Mouse (Mus musculus) 3134 (cell line): ENCODE results near the gene Cr1l.
A peak's percentile ranks its signal among the peaks of the same experiment; 100 is the strongest.

ENCODE experiments used
- DNase-seq: peaks from one replicate; pipeline ENCODE4 v3.0.0-alpha.2; 2011; ENCODE audit warnings: low spot score; ENCODE audit not compliant: insufficient read length; ENCODE audit errors: extremely low read depth

The Cr1l gene

DNA sequence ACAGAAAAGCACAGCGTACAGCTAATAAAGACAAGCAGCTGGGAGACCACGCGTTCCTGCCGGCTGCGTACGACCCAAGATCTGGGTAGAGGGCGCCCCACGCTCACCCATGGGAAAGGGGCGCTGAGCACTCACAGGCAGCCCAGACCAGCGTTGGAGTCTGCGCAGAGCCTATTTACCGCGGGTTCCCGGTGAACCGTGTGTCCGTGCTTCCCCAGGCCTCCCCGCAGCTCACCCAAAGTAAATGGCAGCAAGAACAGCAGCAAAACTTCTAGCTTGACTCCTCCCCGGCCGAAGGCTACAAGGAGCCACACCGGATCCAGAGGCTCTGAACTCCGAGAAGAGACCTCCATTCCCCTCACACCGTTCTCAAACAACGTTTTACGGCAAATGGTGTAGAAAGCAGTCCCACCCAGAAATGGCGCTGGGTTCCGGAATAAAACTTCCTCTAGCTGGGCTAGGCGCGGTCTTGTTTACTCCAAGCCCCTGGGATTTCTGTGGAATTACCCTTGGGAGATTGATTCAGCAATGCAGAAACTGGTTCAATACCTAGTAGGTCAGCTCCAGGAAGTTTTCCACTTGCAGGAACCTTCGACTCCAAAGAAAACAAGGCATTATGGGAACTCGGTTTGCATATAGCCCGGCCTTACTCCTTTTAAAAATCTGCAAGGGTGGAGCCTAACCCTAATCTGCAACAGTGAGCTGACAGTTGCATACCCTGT, at the start of gene Cr1l:
Gene Cr1l, minus strand, starts transcription at position 634 of the 722 bp plus-strand sequence.
- peak; percentile 88 for DNase-seq

DNA sequence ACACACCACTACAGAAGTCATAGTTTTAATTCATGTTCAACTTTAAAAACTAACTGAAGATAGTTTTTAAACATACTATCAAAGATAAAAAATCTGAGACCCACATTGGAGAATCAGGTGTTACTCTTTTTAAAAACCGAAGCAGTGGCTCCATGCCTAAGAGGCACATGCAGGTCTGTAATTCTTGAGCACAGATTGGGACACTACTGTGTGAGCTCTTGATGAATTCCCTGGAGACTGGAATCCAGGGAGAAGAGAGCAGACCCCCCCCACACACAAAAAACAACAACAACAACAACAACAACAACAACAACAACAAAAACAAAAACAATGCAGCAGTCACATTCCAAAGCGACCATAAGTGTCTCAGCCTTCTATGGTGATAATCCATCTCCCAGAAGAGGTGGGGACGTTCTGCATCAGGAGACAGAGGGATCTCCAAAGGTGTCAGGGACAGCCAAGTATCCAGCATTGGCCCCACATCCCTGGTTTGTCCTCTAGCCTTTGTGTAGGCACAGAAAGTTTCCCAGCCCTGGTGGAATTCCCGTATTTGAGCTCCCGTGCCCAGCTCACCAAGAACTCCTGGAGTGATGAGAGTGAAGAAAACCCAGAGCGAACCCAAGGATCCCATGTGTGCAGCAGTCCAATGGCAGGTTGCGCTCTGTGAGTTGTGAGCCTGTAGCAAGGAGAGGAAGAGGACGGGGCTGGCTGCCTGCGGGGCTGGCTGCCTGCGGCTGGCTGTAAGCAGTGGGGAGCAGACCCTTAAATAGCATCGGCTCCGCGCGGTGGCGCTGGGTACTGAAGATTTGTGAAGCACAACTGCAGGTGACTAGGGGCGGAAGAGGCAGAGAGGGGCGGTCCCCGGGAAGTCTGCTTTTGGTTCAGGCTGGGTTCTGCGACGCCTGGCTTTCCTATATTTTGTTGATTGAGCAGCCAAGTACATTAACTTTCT, 44.9 kb upstream of the Cr1l start, which contains the start of gene Cr2:
Gene Cr2, minus strand, starts transcription at position 737 of the 952 bp plus-strand sequence.
- DNase-seq = peak; percentile 7

DNA sequence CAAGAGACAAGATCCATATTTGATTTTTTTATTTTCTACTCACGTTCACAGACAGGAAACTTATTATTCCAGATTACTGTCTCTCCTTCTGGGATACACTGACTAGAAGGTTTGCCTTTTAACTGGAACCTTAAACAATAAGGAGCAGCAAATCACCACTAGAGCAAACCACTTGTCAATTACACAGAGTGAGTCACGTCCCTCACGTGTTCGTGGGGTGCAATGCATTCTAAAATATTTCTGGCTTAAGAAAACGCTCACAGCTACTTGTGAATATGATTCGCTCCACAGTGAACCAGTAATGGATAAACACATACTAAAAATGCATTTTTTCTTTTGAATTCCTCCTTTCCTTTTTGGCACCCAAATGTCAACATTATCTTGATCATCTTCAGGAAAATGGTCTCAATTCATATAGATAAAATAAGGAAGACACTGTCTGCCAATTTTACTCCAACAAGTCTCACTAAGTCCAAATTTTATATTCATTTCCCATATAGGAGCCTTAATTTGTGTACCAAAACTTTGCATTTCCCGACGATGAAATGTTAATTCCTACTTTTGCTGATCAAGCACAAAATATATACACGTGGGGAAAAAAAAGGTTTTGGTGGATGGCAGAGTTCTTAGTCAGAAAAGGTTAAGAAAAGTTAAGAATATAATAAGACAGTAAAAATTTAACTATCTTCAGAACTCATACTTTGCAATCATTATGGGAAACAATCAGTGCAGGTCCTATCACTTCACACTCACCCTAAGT, 33.8 kb upstream of the Cr1l start:
- DNase-seq = no peak

DNA sequence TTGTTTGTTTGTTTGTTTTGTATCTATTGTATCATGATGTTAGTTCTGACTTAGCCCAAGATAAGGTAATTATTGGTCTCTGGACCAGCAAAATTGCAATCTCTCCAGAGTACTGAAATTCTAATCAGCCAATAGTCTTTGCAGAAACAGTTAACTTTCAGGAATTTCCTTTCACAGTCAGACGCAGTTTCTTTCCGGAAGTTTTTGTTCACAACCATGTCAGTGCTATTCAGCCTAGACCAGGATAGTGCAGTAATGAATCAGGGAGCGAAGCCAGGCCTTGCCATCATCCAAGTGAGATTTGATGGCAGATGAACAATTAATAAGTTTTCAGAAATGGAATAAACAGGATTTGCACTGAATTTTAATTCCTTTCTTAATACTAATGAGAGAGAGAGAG, 684 bp upstream of the Cr1l start:
- DNase-seq = no peak

DNA sequence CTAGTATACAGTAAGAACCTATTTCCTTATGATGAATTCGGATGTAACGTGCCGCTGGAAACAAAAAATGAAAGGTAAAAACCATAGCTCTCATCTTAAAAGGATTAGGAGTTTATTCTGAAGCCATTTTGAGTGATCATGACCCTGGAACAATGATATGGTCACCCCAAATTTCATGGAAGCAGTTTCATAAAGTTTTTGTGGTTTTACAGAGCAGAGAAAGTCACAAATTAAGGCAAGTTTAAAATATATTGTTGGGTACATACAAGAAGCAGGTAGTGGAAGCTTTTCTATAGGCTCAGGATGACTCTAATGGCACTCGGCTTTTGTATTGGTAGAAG, 259 bp upstream of the Cr1l start:
- no peak for DNase-seq

DNA sequence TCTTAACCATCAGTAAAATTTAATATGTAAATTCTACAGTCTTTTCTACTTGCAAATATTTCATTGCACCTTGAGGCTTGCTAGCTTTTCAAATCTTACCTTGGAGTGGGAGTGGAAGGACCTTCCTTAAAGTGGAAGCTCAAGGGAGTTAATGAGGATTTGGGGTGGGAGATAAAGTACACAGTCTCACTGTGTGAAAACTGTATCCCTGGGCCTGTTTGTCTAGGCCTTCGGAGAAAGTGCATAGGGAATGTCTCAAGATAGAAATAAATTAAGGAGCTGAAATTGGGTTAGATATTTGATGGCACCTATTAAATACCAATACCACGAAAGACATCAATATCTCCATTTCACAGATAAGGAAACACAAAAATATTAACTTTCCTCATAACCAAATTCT, 907 bp downstream of the Cr1l start:
- no peak for DNase-seq

DNA sequence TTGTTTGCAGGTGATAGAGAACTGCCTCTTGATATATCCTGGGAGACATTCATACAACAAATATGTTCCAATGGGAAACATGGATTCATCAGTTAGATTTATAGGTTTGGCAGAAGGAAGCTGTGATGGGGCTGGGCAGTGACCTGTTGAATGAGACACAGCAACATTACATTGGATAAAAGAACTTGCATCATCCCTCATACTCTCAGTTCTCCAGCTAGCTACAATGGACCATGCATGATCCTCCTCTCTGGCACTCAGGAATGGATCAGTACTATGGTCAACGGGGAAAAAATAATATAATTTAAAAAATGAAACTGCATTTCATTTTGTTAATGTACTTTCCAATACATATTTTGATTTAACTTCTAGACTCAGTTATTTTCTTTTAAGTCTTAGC, 1.5 kb downstream of the Cr1l start:
- no peak for DNase-seq

DNA sequence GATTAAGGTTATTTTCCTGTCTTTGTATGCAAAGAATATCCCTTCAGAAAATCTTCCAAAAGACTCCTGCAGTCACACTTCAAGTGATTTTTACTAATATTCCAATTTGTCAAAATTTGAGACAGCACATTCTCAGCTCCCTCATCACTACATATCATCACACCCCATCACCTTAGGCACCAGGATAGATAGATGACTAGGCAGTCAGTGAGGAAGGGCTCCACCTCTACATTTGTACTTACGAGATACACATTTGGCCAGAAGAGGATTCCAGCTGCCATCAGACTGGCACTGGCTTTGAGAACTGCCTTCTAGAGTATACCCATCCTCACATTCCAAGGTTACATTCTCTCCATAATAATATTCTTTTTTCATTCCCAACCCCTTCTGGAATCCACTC, 17.0 kb downstream of the Cr1l start:
- no peak for DNase-seq

DNA sequence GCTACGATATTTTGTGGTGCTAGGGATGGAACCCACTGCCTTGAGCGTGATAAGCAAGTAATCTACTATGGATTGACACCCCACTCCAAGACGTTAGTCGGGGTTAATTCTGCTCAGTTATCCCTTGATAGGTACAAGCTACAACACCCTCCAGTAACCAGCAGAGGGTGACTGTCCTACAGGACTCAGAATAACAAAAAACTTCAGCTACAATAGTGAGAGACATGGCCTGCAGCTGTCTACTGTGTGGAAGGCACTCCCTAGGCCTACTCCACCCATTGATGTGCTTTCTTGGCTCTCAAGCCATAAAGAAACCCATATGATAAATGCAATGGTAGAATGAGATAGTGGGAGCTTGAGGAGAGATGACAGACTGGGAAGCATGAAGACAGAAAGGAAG, 17.8 kb downstream of the Cr1l start:
- DNase-seq = no peak

DNA sequence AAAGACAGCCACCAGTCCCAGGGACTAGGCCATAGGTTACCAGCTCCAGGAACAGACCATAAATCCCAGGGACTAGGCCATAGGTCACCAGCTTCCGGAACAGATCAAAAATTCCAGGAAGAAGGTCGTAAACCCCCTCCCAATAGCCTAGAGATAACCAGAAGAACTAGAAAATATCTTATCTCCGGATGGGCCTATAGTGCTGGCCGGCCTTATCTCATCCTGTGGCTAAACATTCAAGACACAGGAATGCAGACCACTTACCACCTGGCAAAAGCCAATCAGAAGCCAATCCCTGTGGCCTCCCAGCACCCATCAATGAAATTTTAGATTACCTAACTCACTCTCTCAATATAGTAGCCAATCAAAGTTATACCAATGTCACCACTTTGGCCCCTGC, 30.7 kb downstream of the Cr1l start:
- DNase-seq = no peak

DNA sequence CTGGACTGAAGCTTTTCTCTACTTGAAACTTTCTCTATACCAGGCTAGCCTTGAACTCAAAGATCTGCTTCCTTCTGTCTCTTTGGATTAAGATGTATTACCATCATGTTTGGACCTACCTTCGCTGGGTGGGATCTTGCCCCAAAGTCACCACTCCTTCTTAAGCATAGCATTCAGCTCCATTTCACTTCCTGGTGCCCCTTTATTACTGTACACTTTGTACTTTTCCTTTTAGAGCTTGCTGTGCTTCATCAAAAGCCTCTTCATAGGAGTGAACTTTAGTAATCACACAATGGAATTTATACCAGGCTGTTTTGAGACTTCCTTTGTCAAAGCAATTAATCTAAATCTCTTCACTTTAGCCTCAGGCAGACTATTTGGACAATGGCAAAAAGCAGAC, 33.4 kb downstream of the Cr1l start:
- no peak for DNase-seq

DNA sequence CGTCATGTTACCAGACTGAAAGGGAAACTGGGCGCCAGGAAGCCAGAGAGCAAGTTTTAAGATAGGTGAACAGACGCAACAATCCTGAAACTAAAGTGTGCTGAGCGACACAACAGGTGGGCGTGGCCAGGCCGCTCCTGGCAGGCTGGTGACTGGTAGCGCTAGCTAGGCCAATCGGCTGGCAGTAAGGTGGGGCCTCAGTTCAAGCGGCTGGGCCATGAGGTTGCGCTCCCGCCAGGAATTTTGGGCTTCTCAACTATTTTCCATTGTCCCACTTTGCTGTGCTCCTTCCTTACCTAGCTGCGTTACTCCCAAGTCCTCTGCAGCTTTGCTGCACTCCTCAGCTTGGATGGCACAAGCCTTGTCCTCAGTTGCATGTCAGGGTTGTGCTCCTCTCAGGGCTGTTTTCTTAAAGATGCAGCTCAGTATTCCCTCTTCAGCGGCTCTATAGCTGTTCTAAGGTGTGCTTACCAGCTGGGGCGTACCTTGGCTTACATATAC, 39.1 kb downstream of the Cr1l start, which contains the start of gene Cd46:
Gene Cd46, minus strand, starts transcription at position 30 of the 501 bp plus-strand sequence.
- peak; percentile 56 for DNase-seq

DNA sequence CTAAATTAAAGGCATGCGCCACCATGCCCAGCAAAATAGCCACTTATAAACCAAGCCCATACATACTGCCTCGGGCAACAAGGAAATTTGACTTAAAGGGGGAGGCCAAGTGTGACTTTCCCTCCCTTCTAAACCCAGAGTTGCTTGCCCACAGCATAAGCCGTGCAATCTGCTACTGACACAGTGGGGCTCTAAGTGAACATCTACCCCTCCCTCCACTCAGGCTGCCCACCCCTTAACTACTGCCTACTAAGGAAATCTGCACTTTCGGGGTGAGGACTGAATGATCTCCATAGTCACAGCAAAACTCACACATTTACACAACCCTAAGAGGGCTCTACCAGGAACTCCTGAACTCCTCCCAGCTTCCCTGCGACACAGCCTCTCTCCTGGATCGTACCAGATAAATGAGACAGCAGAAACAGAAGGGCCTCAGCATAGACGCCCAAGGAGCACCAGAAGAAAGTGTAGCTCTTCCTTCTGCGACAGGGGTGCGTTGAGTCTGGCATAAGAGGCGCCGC, 39.6 kb downstream of the Cr1l start:
- DNase-seq = no peak

DNA sequence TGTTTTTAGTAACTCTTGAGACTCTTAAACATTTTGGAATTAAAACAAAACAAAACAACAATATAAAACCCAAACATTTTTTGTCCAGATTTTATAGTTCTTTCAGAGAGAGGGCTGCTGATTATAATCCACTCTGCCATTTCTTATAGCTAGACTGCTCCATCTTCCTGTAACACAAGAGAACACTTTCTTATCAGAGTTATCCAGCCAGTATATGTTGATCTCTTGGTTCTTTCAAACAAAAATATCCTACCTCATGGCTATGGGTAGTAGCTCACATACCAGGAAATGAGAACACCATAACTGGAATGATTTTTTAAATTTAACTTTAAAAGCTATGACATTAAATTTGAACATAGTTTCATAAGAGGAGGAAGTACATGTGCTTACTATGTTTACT, 49.2 kb downstream of the Cr1l start:
- DNase-seq = no peak
